Mouse (Mus musculus): ENCODE measurements at regions not wholly inside any gene's neighbourhood (a gene's known extent, or its start where the extent isn't known, plus 50 kb on each side); places are given as distances from the start of the nearest gene placed in this dataset.

DNA sequence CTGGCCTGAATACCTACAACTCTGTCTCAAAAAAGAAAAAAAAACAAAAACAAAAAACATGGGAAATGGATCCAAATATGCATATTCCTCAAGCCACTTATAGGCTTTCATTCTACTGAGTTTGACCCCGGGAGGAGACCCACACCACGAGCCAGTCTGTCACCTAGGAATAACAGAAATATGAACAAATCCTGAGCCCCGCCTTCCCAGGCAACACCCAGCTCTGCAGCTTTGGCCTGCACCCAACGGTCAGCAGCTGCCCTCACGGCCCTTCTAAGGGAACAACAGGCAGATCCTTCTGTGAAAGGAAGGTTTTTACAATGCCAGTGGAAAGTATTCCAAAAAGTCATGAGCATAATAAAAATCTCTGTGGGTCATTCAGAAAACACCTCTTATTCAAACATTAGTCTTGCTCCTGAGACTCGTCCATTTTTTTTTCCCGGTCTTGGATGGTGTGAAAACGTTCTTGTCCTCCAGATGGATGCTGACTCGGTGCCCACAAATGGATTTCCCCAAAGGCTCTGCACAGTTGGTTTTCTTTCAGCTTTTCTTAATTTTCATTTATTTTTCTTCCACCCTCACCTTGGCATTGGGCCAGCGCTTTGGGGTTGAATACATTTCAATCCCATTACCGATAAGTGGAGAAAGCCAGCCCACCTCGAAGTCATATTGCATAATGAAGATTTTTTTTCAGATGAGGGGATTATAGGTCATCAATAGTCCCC, 130.6 kb upstream of the Ptprt start:
- peaks cover 12% of the 10 kb centered on the region for H3K4me1 ChIP-seq (replicated peaks)
- no peaks in the 10 kb centered on the region for H3K27me3 ChIP-seq
- H3K4me2 ChIP-seq = no peak overlapping the region
- no peak overlapping the region for H3K4me3 ChIP-seq
- no peak for ATAC-seq (ENCODE audit: low FRiP score)
- H3K36me3 ChIP-seq = no peaks in the 10 kb centered on the region
- no peak overlapping the region for H3K27ac ChIP-seq
- H3K9ac ChIP-seq = no peak overlapping the region
- no peaks in the 10 kb centered on the region for H3K9me3 ChIP-seq
- 52% methylated on average over 12 of the region's 12 CpGs for WGBS

DNA sequence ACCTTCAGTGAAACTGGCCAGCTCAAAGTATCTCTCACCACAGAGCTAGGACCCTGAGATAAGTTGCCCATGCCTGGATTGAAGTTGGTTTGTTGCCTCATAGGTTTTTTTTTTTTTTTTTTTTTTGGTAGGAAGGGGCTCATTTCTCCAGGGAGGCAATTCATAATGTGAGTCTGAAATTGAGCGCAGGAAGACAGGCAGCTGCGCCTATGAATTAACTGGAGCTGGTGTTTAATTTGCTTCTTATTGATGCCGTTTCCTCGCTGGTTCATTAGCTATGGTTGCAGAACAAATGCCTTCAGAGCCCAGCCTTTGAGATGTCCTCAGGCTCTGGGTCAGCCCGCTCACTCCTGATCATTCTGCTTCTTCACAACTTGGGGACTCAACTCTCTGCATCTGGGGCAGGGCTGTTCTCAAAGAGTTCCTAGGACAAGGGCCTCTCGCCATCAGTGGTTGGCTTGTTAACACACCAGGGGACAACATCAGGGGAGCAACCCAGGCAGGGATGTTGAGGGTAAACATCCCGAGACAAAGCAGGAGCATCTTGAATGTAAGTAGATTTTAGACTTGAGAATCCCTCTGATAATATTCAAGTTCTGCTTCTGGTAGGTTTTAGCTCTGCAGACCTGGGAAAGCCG, 123.3 kb upstream of the Ptprt start:
- Histone ChIP-seq H3K36me3 (no peaks in the 10 kb centered on the region), H3K4me3 (no peak overlapping the region), H3K9ac (no peak overlapping the region), H3K4me2 (no peak overlapping the region), H3K27me3 (no peaks in the 10 kb centered on the region), H3K4me1 (replicated peaks) (peaks cover 17% of the 10 kb centered on the region), H3K27ac (peak overlapping the region; percentile 41; the same call in 1 of the 2 replicates), H3K9me3 (no peaks in the 10 kb centered on the region)
- ATAC-seq (ENCODE audit: low FRiP score) = no peak
- 51% methylated on average over 8 of the region's 8 CpGs for WGBS

DNA sequence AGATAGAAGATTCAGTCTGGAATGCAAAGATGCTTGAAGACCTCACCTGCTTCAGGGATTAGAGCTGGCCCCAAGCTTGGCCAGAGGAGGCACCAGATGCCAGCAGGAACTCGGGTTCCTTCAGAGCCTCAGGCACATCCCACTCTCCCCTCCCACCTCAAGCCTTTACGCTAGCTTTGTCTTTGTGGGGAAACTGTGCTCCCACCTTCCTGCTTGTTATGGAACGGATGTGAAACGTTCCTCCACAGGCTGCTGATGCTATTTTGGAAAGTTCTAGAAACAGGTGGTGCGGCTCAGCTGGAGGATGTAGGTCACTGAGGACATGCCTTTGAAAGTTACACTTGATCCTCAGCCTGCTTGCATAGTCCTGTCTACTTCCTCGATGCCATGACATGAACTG, 120.7 kb upstream of the Ptprt start:
- Histone ChIP-seq H3K4me3 (no peak overlapping the region), H3K9ac (no peak overlapping the region), H3K4me2 (no peak overlapping the region), H3K9me3 (no peaks in the 10 kb centered on the region), H3K4me1 (replicated peaks) (peaks cover 17% of the 10 kb centered on the region), H3K27ac (no peak overlapping the region), H3K27me3 (no peaks in the 10 kb centered on the region), H3K36me3 (no peaks in the 10 kb centered on the region)
- no peak for ATAC-seq (ENCODE audit: low FRiP score)
- 83% methylated on average over 6 of the region's 6 CpGs for WGBS

DNA sequence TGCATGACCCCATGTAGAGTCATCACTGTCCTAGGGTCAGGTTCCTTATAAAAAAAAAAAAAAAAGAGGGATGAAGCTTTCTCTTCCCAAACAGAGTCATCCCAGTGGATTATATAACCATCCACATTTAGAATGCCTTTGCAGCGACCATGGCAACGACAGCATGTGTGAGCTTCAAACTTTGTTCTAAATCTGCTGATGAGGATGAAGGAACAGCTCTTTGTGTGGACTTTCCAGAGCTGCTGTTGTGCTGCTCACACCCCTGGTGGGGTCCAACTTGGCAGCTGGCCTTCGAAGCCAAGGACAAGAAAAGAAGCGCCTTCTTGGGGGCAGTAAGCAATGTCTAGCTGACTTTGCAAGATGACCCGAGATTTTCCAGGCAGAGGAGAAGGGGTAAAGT, 115.6 kb upstream of the Ptprt start:
- Histone ChIP-seq H3K27ac (no peak overlapping the region), H3K9me3 (no peaks in the 10 kb centered on the region), H3K9ac (no peak overlapping the region), H3K4me3 (no peak overlapping the region), H3K4me1 (replicated peaks) (no peaks in the 10 kb centered on the region), H3K4me2 (no peak overlapping the region), H3K27me3 (no peaks in the 10 kb centered on the region), H3K36me3 (no peaks in the 10 kb centered on the region)
- 75% methylated on average over 5 of the region's 5 CpGs for WGBS
- no peak for ATAC-seq (ENCODE audit: low FRiP score)

DNA sequence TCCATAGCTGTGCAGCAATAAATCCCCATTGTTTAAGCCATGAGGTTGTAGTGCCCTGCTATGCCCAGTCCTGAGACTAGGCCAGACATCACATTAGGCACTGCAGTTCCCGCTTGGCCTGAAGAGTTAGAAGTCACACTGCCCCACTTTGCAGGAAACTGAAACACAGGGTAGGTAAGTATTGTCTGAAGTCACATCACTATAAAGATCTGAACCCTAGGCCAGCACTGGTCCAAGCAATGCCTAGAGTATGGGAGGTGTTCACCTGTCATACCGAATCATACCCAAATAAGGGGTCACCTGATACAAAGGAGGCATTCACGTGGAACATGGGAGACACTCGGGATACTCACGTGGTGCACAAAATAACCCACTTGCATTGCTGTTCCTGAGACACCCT, 111.6 kb upstream of the Ptprt start:
- Histone ChIP-seq H3K9me3 (no peaks in the 10 kb centered on the region), H3K27me3 (no peaks in the 10 kb centered on the region), H3K36me3 (no peaks in the 10 kb centered on the region), H3K9ac (no peak overlapping the region), H3K27ac (no peak overlapping the region), H3K4me3 (no peak overlapping the region), H3K4me1 (replicated peaks) (no peaks in the 10 kb centered on the region), H3K4me2 (no peak overlapping the region)
- 87% methylated on average over 5 of the region's 5 CpGs for WGBS
- no peak for ATAC-seq (ENCODE audit: low FRiP score)

DNA sequence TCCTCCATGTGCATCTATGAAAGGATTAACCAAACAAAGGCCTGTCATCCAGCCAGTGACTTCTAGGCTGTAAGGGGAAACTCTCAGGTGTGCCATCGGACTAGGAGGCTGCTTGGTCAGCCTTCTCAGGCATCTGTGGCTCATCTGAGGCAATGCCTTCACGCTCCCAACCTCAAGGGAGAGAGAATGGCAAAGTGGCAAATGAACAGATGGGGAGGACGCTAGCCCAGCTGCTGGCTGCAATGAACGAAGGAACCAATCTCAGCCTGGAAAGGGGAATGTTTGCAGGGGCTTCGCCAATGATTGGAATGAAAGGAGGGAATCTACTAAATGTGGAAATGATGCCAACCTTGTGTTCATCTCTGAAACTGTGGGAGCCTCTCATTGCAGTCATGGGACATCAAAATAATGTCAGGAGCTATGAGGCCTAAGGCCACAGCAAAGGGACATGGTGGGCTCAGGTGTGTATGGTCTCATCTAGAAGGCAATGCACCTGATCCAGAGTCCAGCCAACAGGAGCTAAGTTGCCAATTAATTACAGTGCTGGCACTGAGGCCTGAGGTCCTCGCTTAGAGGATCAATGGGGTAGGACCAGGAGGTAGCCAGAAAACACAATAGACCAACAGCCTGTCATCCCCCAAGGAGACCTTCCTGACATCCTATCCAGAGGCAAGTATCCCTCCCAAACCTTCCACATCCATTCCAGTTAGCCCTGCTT, 108.9 kb upstream of the Ptprt start:
- no peak for ATAC-seq (ENCODE audit: low FRiP score)
- no peaks in the 10 kb centered on the region for H3K27me3 ChIP-seq
- H3K4me1 ChIP-seq (replicated peaks) = no peaks in the 10 kb centered on the region
- no peak overlapping the region for H3K27ac ChIP-seq
- no peak overlapping the region for H3K9ac ChIP-seq
- no peak overlapping the region for H3K4me2 ChIP-seq
- no peaks in the 10 kb centered on the region for H3K36me3 ChIP-seq
- WGBS = 76% methylated on average over 6 of the region's 6 CpGs
- no peaks in the 10 kb centered on the region for H3K9me3 ChIP-seq
- H3K4me3 ChIP-seq = no peak overlapping the region

DNA sequence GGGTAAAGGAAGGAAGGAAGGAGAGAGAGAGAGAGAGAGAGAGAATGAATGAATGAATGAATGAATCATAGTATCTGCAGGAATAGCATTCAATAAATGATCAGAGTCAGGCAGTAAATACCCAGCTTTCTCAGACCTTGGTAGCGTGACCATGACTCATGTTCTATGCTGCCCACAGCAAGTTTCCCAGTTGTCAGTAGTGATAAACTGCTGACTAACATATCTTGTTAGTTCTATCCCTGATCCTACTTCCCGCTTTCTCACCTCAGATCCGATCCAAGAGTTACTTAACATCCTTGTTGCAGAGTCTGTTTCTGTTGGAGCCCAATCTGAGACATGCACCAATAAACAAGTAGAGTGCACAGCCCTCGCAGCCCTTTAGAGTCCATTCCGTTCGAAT, 103.1 kb upstream of the Ptprt start:
- WGBS = 96% methylated on average over 6 of the region's 6 CpGs
- H3K4me2 ChIP-seq = no peak overlapping the region
- ATAC-seq (ENCODE audit: low FRiP score) = no peak
- H3K27ac ChIP-seq = no peak overlapping the region
- no peaks in the 10 kb centered on the region for H3K4me1 ChIP-seq (replicated peaks)
- H3K9me3 ChIP-seq = no peaks in the 10 kb centered on the region
- H3K9ac ChIP-seq = no peak overlapping the region
- no peaks in the 10 kb centered on the region for H3K36me3 ChIP-seq
- no peak overlapping the region for H3K4me3 ChIP-seq
- H3K27me3 ChIP-seq = no peaks in the 10 kb centered on the region

DNA sequence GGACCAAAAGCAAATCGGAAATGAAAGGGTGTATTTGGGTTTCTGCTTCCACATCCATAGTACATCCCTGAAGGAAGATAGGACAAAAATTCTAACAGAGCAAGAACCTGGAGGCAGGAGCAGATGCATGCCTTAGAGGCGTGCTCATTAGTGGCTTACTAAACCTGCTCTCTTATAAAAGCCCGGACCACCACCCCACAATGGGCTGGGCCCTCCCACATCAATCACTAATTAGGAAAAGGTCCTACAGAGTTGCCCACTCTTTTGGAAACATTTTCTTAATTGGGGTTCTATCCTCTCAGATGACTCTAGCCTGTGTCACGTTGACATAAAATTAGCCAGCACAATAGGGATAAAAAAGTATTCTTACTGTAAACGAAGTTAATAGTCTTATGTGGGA, 79.6 kb upstream of the Ptprt start:
- no peak overlapping the region for H3K4me3 ChIP-seq
- no peak overlapping the region for H3K9ac ChIP-seq
- H3K9me3 ChIP-seq = no peaks in the 10 kb centered on the region
- no peak overlapping the region for H3K4me2 ChIP-seq
- no peaks in the 10 kb centered on the region for H3K36me3 ChIP-seq
- H3K27me3 ChIP-seq = no peaks in the 10 kb centered on the region
- no peaks in the 10 kb centered on the region for H3K4me1 ChIP-seq (replicated peaks)
- ATAC-seq (ENCODE audit: low FRiP score) = no peak
- H3K27ac ChIP-seq = no peak overlapping the region
- WGBS = 75% methylated on average over 5 of the region's 5 CpGs

DNA sequence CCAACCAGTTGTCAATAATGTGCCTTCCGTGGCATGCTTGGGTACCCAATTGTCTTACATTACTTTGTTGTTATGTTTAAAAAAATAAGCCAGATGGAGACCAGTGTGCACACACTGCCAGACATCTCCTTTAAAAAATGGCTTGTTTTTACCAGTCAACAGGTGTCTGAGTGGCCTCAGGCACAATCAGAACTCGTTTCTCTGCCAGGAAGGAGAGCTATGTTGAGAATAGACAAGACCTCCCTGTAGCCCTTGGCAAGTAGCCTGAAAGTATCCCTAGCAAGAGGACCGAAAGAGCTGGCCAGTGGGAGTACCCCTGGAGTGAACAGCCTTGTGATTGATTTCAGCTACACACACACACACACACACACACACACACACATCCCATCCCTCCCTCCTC, 74.8 kb upstream of the Ptprt start:
- Histone ChIP-seq H3K4me3 (no peak overlapping the region), H3K9ac (no peak overlapping the region), H3K4me2 (no peak overlapping the region), H3K4me1 (replicated peaks) (no peaks in the 10 kb centered on the region), H3K27ac (no peak overlapping the region), H3K36me3 (no peaks in the 10 kb centered on the region), H3K27me3 (no peaks in the 10 kb centered on the region), H3K9me3 (no peaks in the 10 kb centered on the region)
- WGBS = 52% methylated on average over 3 of the region's 3 CpGs
- no peak for ATAC-seq (ENCODE audit: low FRiP score)

DNA sequence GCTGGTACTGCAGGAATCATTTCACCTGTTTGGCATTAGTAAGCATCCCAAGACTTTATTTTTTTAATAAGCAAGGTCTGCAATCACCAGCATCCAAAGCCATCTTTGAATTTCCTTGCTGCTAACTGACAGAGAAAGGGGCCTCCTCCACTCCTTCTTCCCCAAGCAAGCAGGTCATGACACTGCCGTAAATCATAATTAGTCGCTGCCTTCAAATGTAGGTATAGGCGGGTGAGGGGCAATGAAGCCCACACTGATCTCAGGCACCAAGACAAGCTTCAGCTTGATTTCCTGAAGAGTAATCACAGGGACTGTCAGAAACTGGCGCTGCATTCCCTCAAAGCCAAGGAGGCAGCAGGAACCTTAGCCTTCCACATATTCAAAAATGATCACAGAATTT, 73.3 kb upstream of the Ptprt start:
- WGBS = 71% methylated on average over 4 of the region's 4 CpGs
- Histone ChIP-seq H3K4me3 (no peak overlapping the region), H3K36me3 (no peaks in the 10 kb centered on the region), H3K9ac (no peak overlapping the region), H3K4me1 (replicated peaks) (no peaks in the 10 kb centered on the region), H3K27me3 (no peaks in the 10 kb centered on the region), H3K27ac (no peak overlapping the region), H3K4me2 (no peak overlapping the region), H3K9me3 (no peaks in the 10 kb centered on the region)
- ATAC-seq (ENCODE audit: low FRiP score) = no peak

DNA sequence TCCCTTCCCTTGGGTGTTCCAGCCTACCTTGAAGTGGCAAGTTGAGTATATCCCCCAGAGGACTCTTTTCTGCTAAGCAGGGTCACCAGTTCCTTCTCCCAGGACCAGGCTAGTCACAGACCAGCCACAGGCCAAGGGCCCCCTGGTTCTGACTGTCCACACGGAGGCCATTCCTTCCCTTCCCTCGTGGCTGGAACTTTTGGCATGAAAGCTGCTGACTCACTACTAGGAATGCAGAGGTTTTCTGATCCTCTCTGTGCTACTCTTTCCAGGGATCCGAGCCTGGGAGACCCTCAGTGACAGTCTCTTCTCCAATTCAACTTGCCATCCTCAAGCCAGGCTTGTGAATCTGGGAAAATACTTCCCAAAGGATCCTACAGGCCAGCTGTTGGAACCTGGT, 59.1 kb upstream of the Ptprt start:
- Histone ChIP-seq H3K27me3 (no peaks in the 10 kb centered on the region), H3K9ac (no peak overlapping the region), H3K9me3 (no peaks in the 10 kb centered on the region), H3K36me3 (no peaks in the 10 kb centered on the region), H3K4me2 (no peak overlapping the region), H3K27ac (no peak overlapping the region), H3K4me3 (no peak overlapping the region), H3K4me1 (replicated peaks) (no peaks in the 10 kb centered on the region)
- no peak for ATAC-seq (ENCODE audit: low FRiP score)
- 58% methylated on average over 3 of the region's 3 CpGs for WGBS

DNA sequence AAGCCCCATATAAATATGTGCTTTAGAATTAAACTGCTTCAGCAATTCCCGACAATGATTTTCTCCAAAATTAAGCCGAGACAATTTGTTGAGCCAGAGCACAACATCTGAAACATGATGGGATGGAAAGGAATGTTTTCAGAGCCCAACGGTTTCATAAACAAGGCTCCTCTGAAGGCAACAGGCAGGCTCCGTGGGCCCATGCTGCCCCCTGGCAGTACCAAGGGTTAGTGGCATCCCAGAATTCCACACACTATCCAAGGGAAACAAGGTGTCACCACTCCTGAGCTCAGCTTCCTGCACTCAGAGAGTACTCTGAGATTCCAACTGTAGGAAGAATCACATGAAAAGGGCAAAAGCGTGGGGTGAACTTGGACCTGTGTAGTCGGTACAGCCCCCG, 57.5 kb upstream of the Ptprt start:
- Histone ChIP-seq H3K9me3 (no peaks in the 10 kb centered on the region), H3K4me3 (no peak overlapping the region), H3K36me3 (no peaks in the 10 kb centered on the region), H3K27me3 (no peaks in the 10 kb centered on the region), H3K4me1 (replicated peaks) (no peaks in the 10 kb centered on the region), H3K4me2 (no peak overlapping the region), H3K9ac (no peak overlapping the region), H3K27ac (no peak overlapping the region)
- 84% methylated on average over 7 of the region's 7 CpGs for WGBS
- no peak for ATAC-seq (ENCODE audit: low FRiP score)

DNA sequence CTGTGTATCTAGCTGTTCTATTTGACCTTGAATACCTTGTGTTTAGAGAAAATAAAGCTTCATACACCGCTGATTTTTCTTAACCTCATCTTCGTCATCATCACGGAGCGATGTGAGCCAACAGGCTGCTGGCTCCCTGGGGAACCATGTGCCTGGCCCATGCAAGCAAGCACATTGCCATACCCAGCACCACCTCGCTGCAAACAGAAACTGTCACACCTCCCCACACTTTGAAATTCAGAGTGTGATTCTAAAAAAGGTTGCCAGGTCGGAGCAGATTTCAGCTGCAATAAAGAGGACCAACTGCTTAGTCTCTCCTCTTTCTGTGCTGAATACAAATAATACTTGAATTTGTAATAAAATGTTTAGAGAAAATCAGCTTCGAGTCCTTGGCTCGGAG, 54.0 kb upstream of the Ptprt start:
- no peaks in the 10 kb centered on the region for H3K9me3 ChIP-seq
- no peak overlapping the region for H3K4me3 ChIP-seq
- 90% methylated on average over 8 of the region's 8 CpGs for WGBS
- H3K9ac ChIP-seq = no peak overlapping the region
- H3K27me3 ChIP-seq = no peaks in the 10 kb centered on the region
- no peak overlapping the region for H3K4me2 ChIP-seq
- no peaks in the 10 kb centered on the region for H3K36me3 ChIP-seq
- ATAC-seq (ENCODE audit: low FRiP score) = no peak
- no peaks in the 10 kb centered on the region for H3K4me1 ChIP-seq (replicated peaks)
- no peak overlapping the region for H3K27ac ChIP-seq

Data from hindbrain, embryonic 13.5 days (tissue).